ENCODE assay signal across 14 mouse cellular contexts in genomic region chr8:70688136-70688535, GRCm38 (mm10). TPM values are rescaled to one million over a fixed set of nuclear protein-coding genes. Genes with fewer than 3 reads are reported as not detected.
"Had no signal": no experiment of that assay in that cellular context is flagged by ENCODE, and none has a peak within 500 bp of the region (broad histone marks: within the 10 kb centered on the region; RNA-seq: fewer than 3 reads in every experiment).

No protein-coding gene starts in this region.

- H3K27me3 ChIP-seq: kidney, embryonic 15.5 days; limb, embryonic 15.5 days; midbrain, embryonic 13.5 days; neural tube, embryonic 15.5 days had no signal

- ATAC-seq: liver, embryonic 12.5 days; midbrain, embryonic 13.5 days had no signal

- H3K4me2 ChIP-seq: kidney, embryonic 15.5 days; limb, embryonic 15.5 days; liver, embryonic 12.5 days; midbrain, embryonic 13.5 days; neural tube, embryonic 15.5 days had no signal

- DNase-seq: right cerebral cortex, adult 18-20 months; right cerebral cortex, postnatal 25 days; thymus, adult 18-20 months; thymus, postnatal 14 days had no signal

- H3K9me3 ChIP-seq: kidney, embryonic 15.5 days; limb, embryonic 15.5 days; liver, embryonic 12.5 days; midbrain, embryonic 13.5 days; neural tube, embryonic 15.5 days had no signal

- H3K27ac ChIP-seq: kidney, embryonic 15.5 days; left cerebral cortex, adult 2 months; limb, embryonic 15.5 days; liver, embryonic 12.5 days; midbrain, embryonic 13.5 days; neural tube, embryonic 15.5 days had no signal

- H3K9ac ChIP-seq: kidney, embryonic 15.5 days; limb, embryonic 15.5 days; liver, embryonic 12.5 days; midbrain, embryonic 13.5 days; neural tube, embryonic 15.5 days had no signal

- H3K4me3 ChIP-seq: kidney, embryonic 15.5 days; left cerebral cortex, adult 2 months; limb, embryonic 15.5 days; liver, embryonic 12.5 days; midbrain, embryonic 13.5 days; myocyte; neural tube, embryonic 15.5 days had no signal

- H3K36me3 ChIP-seq: kidney, embryonic 15.5 days; limb, embryonic 15.5 days; liver, embryonic 12.5 days; midbrain, embryonic 13.5 days; neural tube, embryonic 15.5 days had no signal

RNA-seq across cellular contexts. Expression of gene Iqcn, which starts 15.1 kb away (rescaled TPM):
- polyA plus RNA-seq: limb, embryonic 11.5 days; liver, embryonic 12.5 days; liver, embryonic 16.5 days; neural tube, embryonic 11.5 days had no signal

RNA-seq across cellular contexts. Expression of gene Gm3336, which starts 30.2 kb away (rescaled TPM):
- polyA plus RNA-seq: limb, embryonic 11.5 days; limb, embryonic 15.5 days; liver, embryonic 12.5 days; midbrain, embryonic 13.5 days; neural tube, embryonic 11.5 days; neural tube, embryonic 15.5 days had no signal
